Mouse (Mus musculus): Measurements from ENCODE around the gene Erich6. TPM values are rescaled to one million over a fixed set of nuclear protein-coding genes. Genes with fewer than 3 reads are reported as not detected.
"Not testable (repeated sequence)": the region's sequence is repeated elsewhere in the genome, so short reads cannot be mapped to it uniquely, and the experiment has no call there.

Erich6 gene
- polyA plus RNA-seq, 1 experiment from 2014 or later = 0.11 TPM

- H3K9me3 ChIP-seq = no peaks in the 10 kb centered on the region
- 59% methylated on average over 2 of the region's 2 CpGs for WGBS
- no peak overlapping the region for H3K27ac ChIP-seq (replicated peaks)
- H3K4me3 ChIP-seq = no peak overlapping the region
- H3K4me2 ChIP-seq = no peak overlapping the region
- no peaks in the 10 kb centered on the region for H3K27me3 ChIP-seq (replicated peaks)
- H3K4me1 ChIP-seq = peaks cover 5% of the 10 kb centered on the region
- no peak for ATAC-seq (ENCODE audit: extremely low read depth, insufficient number of reproducible peaks, low FRiP score, low TSS enrichment)
- H3K9ac ChIP-seq = no peak overlapping the region
- H3K36me3 ChIP-seq = no peaks in the 10 kb centered on the region
Observed at GRCm38 (mm10) chr3:58631693-58632092, 5.3 kb downstream of the Erich6 start.

- ATAC-seq (ENCODE audit: extremely low read depth, insufficient number of reproducible peaks, low FRiP score, low TSS enrichment) = no peak
- no peaks in the 10 kb centered on the region for H3K36me3 ChIP-seq
- 54% methylated on average over 4 of the region's 4 CpGs for WGBS
Observed at GRCm38 (mm10) chr3:58624981-58625380, 12.0 kb downstream of the Erich6 start.

GRCm38 (mm10) chr3:58622665-58623394, 14.2 kb downstream of the Erich6 start:
- no peak overlapping the region for H3K9ac ChIP-seq
- 59% methylated on average over 3 of the region's 3 CpGs for WGBS
- no peaks in the 10 kb centered on the region for H3K36me3 ChIP-seq
- no peaks in the 10 kb centered on the region for H3K9me3 ChIP-seq
- H3K4me3 ChIP-seq = no peak overlapping the region
- no peak for ATAC-seq (ENCODE audit: extremely low read depth, insufficient number of reproducible peaks, low FRiP score, low TSS enrichment)
- H3K4me1 ChIP-seq = no peaks in the 10 kb centered on the region
- no peaks in the 10 kb centered on the region for H3K27me3 ChIP-seq (replicated peaks)
- H3K4me2 ChIP-seq = no peak overlapping the region
- no peak overlapping the region for H3K27ac ChIP-seq (replicated peaks)

More at GRCm38 (mm10) chr3:58624981-58625380, 12.0 kb downstream of the Erich6 start:
- Histone ChIP-seq H3K9me3 (no peaks in the 10 kb centered on the region), H3K9ac (no peak overlapping the region), H3K27ac (replicated peaks) (no peak overlapping the region), H3K4me1 (no peaks in the 10 kb centered on the region), H3K4me2 (no peak overlapping the region), H3K27me3 (replicated peaks) (no peaks in the 10 kb centered on the region), H3K4me3 (no peak overlapping the region)

GRCm38 (mm10) chr3:58621066-58621465, 15.9 kb downstream of the Erich6 start:
- Histone ChIP-seq H3K9me3 (no peaks in the 10 kb centered on the region), H3K36me3 (no peaks in the 10 kb centered on the region), H3K4me1 (no peaks in the 10 kb centered on the region), H3K27ac (replicated peaks) (no peak overlapping the region), H3K4me3 (no peak overlapping the region), H3K4me2 (no peak overlapping the region), H3K27me3 (replicated peaks) (no peaks in the 10 kb centered on the region), H3K9ac (no peak overlapping the region)
- no peak for ATAC-seq (ENCODE audit: extremely low read depth, insufficient number of reproducible peaks, low FRiP score, low TSS enrichment)
- WGBS = 75% methylated on average over 7 of the region's 7 CpGs

- no peak for ATAC-seq (ENCODE audit: extremely low read depth, insufficient number of reproducible peaks, low FRiP score, low TSS enrichment)
- 65% methylated on average over 5 of the region's 5 CpGs for WGBS
- H3K4me3 ChIP-seq = no peak overlapping the region
Observed at GRCm38 (mm10) chr3:58609985-58610384, 27.0 kb downstream of the Erich6 start.

GRCm38 (mm10) chr3:58608506-58608905, 28.5 kb downstream of the Erich6 start:
- Histone ChIP-seq H3K27me3 (replicated peaks) (no peaks in the 10 kb centered on the region), H3K27ac (replicated peaks) (no peak overlapping the region), H3K4me3 (no peak overlapping the region), H3K9ac (no peak overlapping the region), H3K36me3 (no peaks in the 10 kb centered on the region), H3K9me3 (peaks cover 12% of the 10 kb centered on the region; the same call in 1 of the 2 replicates), H3K4me1 (no peaks in the 10 kb centered on the region), H3K4me2 (no peak overlapping the region)
- no peak for ATAC-seq (ENCODE audit: extremely low read depth, insufficient number of reproducible peaks, low FRiP score, low TSS enrichment)
- WGBS = 78% methylated on average over 4 of the region's 4 CpGs

More at GRCm38 (mm10) chr3:58609985-58610384, 27.0 kb downstream of the Erich6 start:
- Histone ChIP-seq H3K4me1 (no peaks in the 10 kb centered on the region), H3K27ac (replicated peaks) (no peak overlapping the region), H3K9me3 (peaks cover 12% of the 10 kb centered on the region; the same call in 1 of the 2 replicates), H3K36me3 (no peaks in the 10 kb centered on the region), H3K27me3 (replicated peaks) (no peaks in the 10 kb centered on the region), H3K9ac (no peak overlapping the region), H3K4me2 (no peak overlapping the region)

GRCm38 (mm10) chr3:58593623-58594022, 43.4 kb downstream of the Erich6 start:
- no peaks in the 10 kb centered on the region for H3K9me3 ChIP-seq
- no peak for ATAC-seq (ENCODE audit: extremely low read depth, insufficient number of reproducible peaks, low FRiP score, low TSS enrichment)
- H3K27ac ChIP-seq (replicated peaks) = no peak overlapping the region
- 70% methylated on average over 5 of the region's 5 CpGs for WGBS
- no peaks in the 10 kb centered on the region for H3K27me3 ChIP-seq (replicated peaks)
- no peaks in the 10 kb centered on the region for H3K4me1 ChIP-seq
- no peak overlapping the region for H3K4me2 ChIP-seq
- peaks cover 66% of the 10 kb centered on the region for H3K36me3 ChIP-seq
- H3K4me3 ChIP-seq = no peak overlapping the region
- H3K9ac ChIP-seq = no peak overlapping the region

GRCm38 (mm10) chr3:58592666-58593065, 44.3 kb downstream of the Erich6 start:
- ATAC-seq (ENCODE audit: extremely low read depth, insufficient number of reproducible peaks, low FRiP score, low TSS enrichment); H3K4me1 ChIP-seq; H3K4me3 ChIP-seq; H3K27ac ChIP-seq (replicated peaks); H3K27me3 ChIP-seq (replicated peaks); H3K9me3 ChIP-seq; H3K9ac ChIP-seq; H3K4me2 ChIP-seq: not testable (repeated sequence)
- WGBS = 93% methylated on average over 7 of the region's 7 CpGs
- peaks cover 65% of the 10 kb centered on the region for H3K36me3 ChIP-seq

GRCm38 (mm10) chr3:58590544-58590943, 46.5 kb downstream of the Erich6 start:
- H3K9ac ChIP-seq; H3K9me3 ChIP-seq; H3K4me3 ChIP-seq; H3K27ac ChIP-seq (replicated peaks); H3K4me1 ChIP-seq; H3K27me3 ChIP-seq (replicated peaks); ATAC-seq (ENCODE audit: extremely low read depth, insufficient number of reproducible peaks, low FRiP score, low TSS enrichment); H3K4me2 ChIP-seq: not testable (repeated sequence)
- WGBS = 89% methylated on average over 4 of the region's 4 CpGs
- peaks cover 78% of the 10 kb centered on the region for H3K36me3 ChIP-seq

- Histone ChIP-seq H3K4me1 (peaks cover 31% of the 10 kb centered on the region), H3K4me2 (no peak overlapping the region), H3K4me3 (no peak overlapping the region), H3K9ac (no peak overlapping the region), H3K27ac (replicated peaks) (no peak overlapping the region), H3K36me3 (peaks cover 42% of the 10 kb centered on the region), H3K9me3 (no peaks in the 10 kb centered on the region), H3K27me3 (replicated peaks) (no peaks in the 10 kb centered on the region)
- ATAC-seq (ENCODE audit: extremely low read depth, insufficient number of reproducible peaks, low FRiP score, low TSS enrichment) = no peak
- WGBS = 73% methylated on average over 5 of the region's 5 CpGs
Observed at GRCm38 (mm10) chr3:58582788-58583426, 54.1 kb downstream of the Erich6 start.

GRCm38 (mm10) chr3:58582297-58582696, 54.7 kb downstream of the Erich6 start:
- H3K36me3 ChIP-seq = peaks cover 36% of the 10 kb centered on the region
- no peaks in the 10 kb centered on the region for H3K9me3 ChIP-seq
- H3K4me1 ChIP-seq = peaks cover 35% of the 10 kb centered on the region
- WGBS = 52% methylated on average over 5 of the region's 5 CpGs
- H3K27me3 ChIP-seq (replicated peaks) = no peaks in the 10 kb centered on the region
- H3K4me2 ChIP-seq = no peak overlapping the region
- no peak for ATAC-seq (ENCODE audit: extremely low read depth, insufficient number of reproducible peaks, low FRiP score, low TSS enrichment)
- H3K27ac ChIP-seq (replicated peaks) = no peak overlapping the region
- H3K4me3 ChIP-seq = no peak overlapping the region
- H3K9ac ChIP-seq = no peak overlapping the region

- no peak for ATAC-seq (ENCODE audit: extremely low read depth, insufficient number of reproducible peaks, low FRiP score, low TSS enrichment)
- no peaks in the 10 kb centered on the region for H3K9me3 ChIP-seq
- H3K4me2 ChIP-seq = no peak overlapping the region
- H3K27me3 ChIP-seq (replicated peaks) = no peaks in the 10 kb centered on the region
- H3K36me3 ChIP-seq = peaks cover 28% of the 10 kb centered on the region
- H3K27ac ChIP-seq (replicated peaks) = no peak overlapping the region
- H3K4me3 ChIP-seq = no peak overlapping the region
- H3K4me1 ChIP-seq = peaks cover 35% of the 10 kb centered on the region
- no peak overlapping the region for H3K9ac ChIP-seq
- WGBS = 86% methylated on average over 4 of the region's 4 CpGs
Observed at GRCm38 (mm10) chr3:58581530-58581929, 55.5 kb downstream of the Erich6 start.

Measured in heart, embryonic 13.5 days (tissue).